Mouse (Mus musculus) macrophage (primary cell): ENCODE measurements around the gene Mef2d. TPM values are rescaled to one million over a fixed set of nuclear protein-coding genes. Genes with fewer than 3 reads are reported as not detected.
"Not testable (repeated sequence)": the region's sequence is repeated elsewhere in the genome, so short reads cannot be mapped to it uniquely, and the experiment has no call there.

Experiments
- H3K27ac ChIP-seq: fragments of 350-480 bp; formaldehyde crosslinking; 2 replicates; pipeline ENCODE4 v1.9.0; 2021
- H3K36me3 ChIP-seq: fragments of 350-480 bp; formaldehyde crosslinking; 2 replicates; pipeline ENCODE4 v1.9.0; 2021; ENCODE audit errors: inconsistent target
- H3K4me3 ChIP-seq: fragments of 350-480 bp; formaldehyde crosslinking; 2 replicates; pipeline ENCODE4 v1.9.0; 2021; ENCODE audit errors: inconsistent target
- H3K79me2 ChIP-seq: fragments of 350-480 bp; formaldehyde crosslinking; 2 replicates; pipeline ENCODE4 v1.9.0; 2021; ENCODE audit errors: inconsistent target
- WGBS: methylation state at CpG from one replicate; pipeline ENCODE4 v1.1.7; 2026; ENCODE audit warnings: inconsistent platforms; ENCODE audit not compliant: missing documents; 5-methylcytosine and 5-hydroxymethylcytosine counted together
- polyA plus RNA-seq: library from polyadenylated mRNA; stranded (reverse); fragments of 250-400 nt; gene quantifications from 3 replicates; pipeline ENCODE4 v1.2.4, GENCODE M21; 2018; ENCODE audit warnings: inconsistent platforms

Gene Mef2d
- polyA plus RNA-seq, 1 experiment from 2014 or later, result 68.1 TPM

- H3K36me3 ChIP-seq, result peaks cover 46% of the 10 kb centered on the region
- no peak overlapping the region for H3K4me3 ChIP-seq
- 67% methylated on average over 3 of the region's 3 CpGs for WGBS
- no peak overlapping the region for H3K27ac ChIP-seq
- no peaks in the 10 kb centered on the region; the same call in 1 of the 2 replicates for H3K79me2 ChIP-seq
These were observed 31.2 kb downstream of the Mef2d start for GRCm38 (mm10) chr3:88173375-88173774.

GRCm38 (mm10) chr3:88174894-88175293, 32.7 kb downstream of the Mef2d start:
- Histone ChIP-seq H3K79me2 (no peaks in the 10 kb centered on the region), H3K4me3 (no peak overlapping the region), H3K27ac (no peak overlapping the region), H3K36me3 (peaks cover 31% of the 10 kb centered on the region; the same call in 1 of the 2 replicates)
- WGBS, result 86% methylated on average over 2 of the region's 2 CpGs

GRCm38 (mm10) chr3:88177106-88177505, 34.9 kb downstream of the Mef2d start:
- H3K79me2 ChIP-seq, result no peaks in the 10 kb centered on the region
- peak overlapping the region; percentile 37; the same call in 1 of the 2 replicates for H3K4me3 ChIP-seq
- peaks cover 10% of the 10 kb centered on the region; the same call in 1 of the 2 replicates for H3K36me3 ChIP-seq
- 42% methylated on average over 5 of the region's 5 CpGs for WGBS
- peak overlapping the region; percentile 96 for H3K27ac ChIP-seq

GRCm38 (mm10) chr3:88177562-88178345, 35.6 kb downstream of the Mef2d start:
- Histone ChIP-seq H3K4me3 (peak overlapping the region; percentile 37), H3K36me3 (peaks cover 7% of the 10 kb centered on the region; the same call in 1 of the 2 replicates), H3K79me2 (no peaks in the 10 kb centered on the region), H3K27ac (peak overlapping the region; percentile 96)
- WGBS, result 1% methylated on average over 49 of the region's 49 CpGs

GRCm38 (mm10) chr3:88178346-88178733, 36.2 kb downstream of the Mef2d start:
- not testable (repeated sequence) for H3K79me2 ChIP-seq, H3K36me3 ChIP-seq
- Histone ChIP-seq H3K4me3 (peak overlapping the region; percentile 37; the same call in 1 of the 2 replicates), H3K27ac (peak overlapping the region; percentile 96)
- WGBS, result 22% methylated on average over 11 of the region's 11 CpGs

GRCm38 (mm10) chr3:88178986-88179385, 36.8 kb downstream of the Mef2d start:
- WGBS, result 89% methylated on average over 4 of the region's 4 CpGs
- H3K4me3 ChIP-seq, result no peak overlapping the region
- no peaks in the 10 kb centered on the region for H3K36me3 ChIP-seq
- no peaks in the 10 kb centered on the region for H3K79me2 ChIP-seq
- H3K27ac ChIP-seq, result no peak overlapping the region

GRCm38 (mm10) chr3:88181374-88181773, 39.2 kb downstream of the Mef2d start:
- Histone ChIP-seq H3K79me2 (no peaks in the 10 kb centered on the region), H3K27ac (no peak overlapping the region), H3K4me3 (no peak overlapping the region), H3K36me3 (no peaks in the 10 kb centered on the region)
- WGBS, result 73% methylated on average over 4 of the region's 4 CpGs

GRCm38 (mm10) chr3:88186424-88186823, 44.3 kb downstream of the Mef2d start:
- Histone ChIP-seq H3K4me3 (no peak overlapping the region), H3K79me2 (no peaks in the 10 kb centered on the region), H3K27ac (no peak overlapping the region), H3K36me3 (no peaks in the 10 kb centered on the region)
- 79% methylated on average over 3 of the region's 3 CpGs for WGBS

GRCm38 (mm10) chr3:88191146-88191545, 49.0 kb downstream of the Mef2d start:
- H3K36me3 ChIP-seq, result no peaks in the 10 kb centered on the region
- H3K79me2 ChIP-seq, result no peaks in the 10 kb centered on the region
- H3K27ac ChIP-seq, result no peak overlapping the region
- H3K4me3 ChIP-seq, result no peak overlapping the region
- 0% methylated on average over 3 of the region's 3 CpGs for WGBS

GRCm38 (mm10) chr3:88191820-88192616, 49.8 kb downstream of the Mef2d start:
- Histone ChIP-seq H3K27ac (no peak overlapping the region), H3K4me3 (no peak overlapping the region), H3K36me3 (no peaks in the 10 kb centered on the region), H3K79me2 (no peaks in the 10 kb centered on the region)
- 49% methylated on average over 9 of the region's 9 CpGs for WGBS

GRCm38 (mm10) chr3:88197741-88198504, 55.8 kb downstream of the Mef2d start:
- Histone ChIP-seq H3K27ac (no peak overlapping the region), H3K4me3 (no peak overlapping the region), H3K36me3 (no peaks in the 10 kb centered on the region), H3K79me2 (no peaks in the 10 kb centered on the region)
- 57% methylated on average over 10 of the region's 10 CpGs for WGBS

GRCm38 (mm10) chr3:88198505-88199020, 56.4 kb downstream of the Mef2d start:
- Histone ChIP-seq H3K4me3 (no peak overlapping the region), H3K79me2 (no peaks in the 10 kb centered on the region), H3K27ac (no peak overlapping the region), H3K36me3 (no peaks in the 10 kb centered on the region)
- WGBS, result 26% methylated on average over 9 of the region's 9 CpGs

GRCm38 (mm10) chr3:88199541-88200110, 57.5 kb downstream of the Mef2d start:
- H3K79me2 ChIP-seq, result no peaks in the 10 kb centered on the region
- H3K27ac ChIP-seq, result no peak overlapping the region
- no peaks in the 10 kb centered on the region for H3K36me3 ChIP-seq
- H3K4me3 ChIP-seq, result no peak overlapping the region
- no CpG with 5 or more reads among the region's 2 CpGs for WGBS
